Mouse (Mus musculus): ENCODE measurements around the gene Hsd17b12. TPM values are rescaled to one million over a fixed set of nuclear protein-coding genes. Genes with fewer than 3 reads are reported as not detected.

The Hsd17b12 gene
- total RNA-seq, 2 experiments from 2014 or later: 70.0 to 75.3 TPM

DNA sequence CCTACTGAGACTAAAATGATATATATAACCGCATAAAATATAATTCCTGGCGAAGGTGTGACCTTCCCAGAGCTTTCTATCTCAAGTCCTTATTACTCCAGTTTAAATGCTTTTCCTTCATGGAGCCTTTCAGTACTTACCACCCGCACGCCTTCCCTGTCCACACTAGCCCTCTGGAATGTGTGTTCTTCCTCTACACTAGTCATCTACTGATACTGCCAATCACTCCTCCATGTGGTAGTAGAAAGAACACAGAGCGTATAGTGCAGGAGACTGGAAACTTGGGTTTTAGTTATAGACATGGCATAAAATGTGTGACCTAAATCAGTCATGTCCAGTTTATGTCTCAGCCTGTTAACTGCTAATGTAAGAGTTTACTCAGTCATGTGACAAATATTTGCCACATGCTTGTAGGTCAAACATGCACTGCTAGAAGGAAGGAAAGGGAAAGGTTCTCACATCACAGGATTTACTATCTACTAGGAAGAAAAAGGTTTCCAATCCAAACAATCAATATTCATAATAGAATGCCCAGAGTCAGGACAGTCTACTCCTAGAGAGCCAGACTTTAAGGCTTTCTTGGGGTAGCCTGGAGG, 91.1 kb downstream of the Hsd17b12 start:
- no peak for TF ChIP-seq CTCF (IDR thresholded peaks at IDR 0.05)
- DNase-seq (ENCODE audit: extremely low spot score in 1 of 2, low spot score in 2 of 2): no peak
- H3K27ac ChIP-seq: no peak overlapping the region
- H3K4me3 ChIP-seq: no peak overlapping the region
- intact Hi-C loops (cut with DNase I): no loop called here

DNA sequence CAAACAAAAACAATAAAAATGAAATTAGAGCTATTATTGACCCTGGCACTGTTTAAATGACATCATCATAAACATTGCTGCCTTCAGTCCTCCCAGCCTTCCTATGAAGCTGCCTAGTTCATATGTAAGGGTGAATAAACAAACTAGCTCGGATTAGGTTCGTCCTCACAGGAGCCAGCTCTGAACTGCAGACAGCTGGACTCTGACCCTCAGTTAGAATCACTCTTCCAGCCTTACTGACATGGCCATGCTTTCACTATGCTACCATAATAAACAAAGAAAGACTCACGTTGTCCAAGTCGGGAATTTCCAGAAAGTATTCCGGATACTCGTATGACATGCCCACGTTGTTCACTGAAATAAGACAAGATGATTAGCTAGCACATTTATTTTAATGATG, 91.6 kb downstream of the Hsd17b12 start:
- TF ChIP-seq CTCF (IDR thresholded peaks at IDR 0.05): no peak
- no peak for DNase-seq (ENCODE audit: extremely low spot score in 1 of 2, low spot score in 2 of 2)
- Histone ChIP-seq H3K4me3 (no peak overlapping the region), H3K27ac (no peak overlapping the region)
- intact Hi-C loops (cut with DNase I): no loop called here

- DNase-seq (ENCODE audit: extremely low spot score in 1 of 2, low spot score in 2 of 2): no peak
- intact Hi-C loops (cut with DNase I): no loop called here
- no peak overlapping the region for H3K4me3 ChIP-seq
- H3K27ac ChIP-seq: no peak overlapping the region
- TF ChIP-seq CTCF (IDR thresholded peaks at IDR 0.05): no peak
Measured at GRCm38 (mm10) chr2:94062791-94063190, 95.0 kb downstream of the Hsd17b12 start.

DNA sequence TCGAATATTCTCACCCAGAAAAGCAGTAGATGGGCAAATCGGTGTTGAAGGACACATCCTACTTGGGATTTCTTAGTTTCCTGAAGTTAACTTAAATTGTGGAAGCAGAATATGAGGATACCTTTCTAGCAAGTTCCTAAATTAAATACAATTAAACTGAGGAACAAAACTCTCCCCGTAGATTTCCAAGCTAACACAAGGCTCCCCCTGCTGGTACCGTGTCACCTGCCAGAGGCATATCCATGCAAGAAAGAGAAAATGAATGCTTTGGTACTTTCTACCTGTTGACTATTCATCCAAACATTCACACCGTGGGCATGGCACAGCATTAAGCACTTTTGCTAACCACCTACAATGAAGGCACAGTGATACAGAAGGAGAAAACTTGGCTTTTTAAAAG, 98.3 kb downstream of the Hsd17b12 start:
- TF ChIP-seq CTCF (IDR thresholded peaks at IDR 0.05): peak; percentile 60
- intact Hi-C loops (cut with DNase I): loop anchor here (5.0 kb wide), 2 partner anchors 78 to 233 kb away; no protein-coding TSS in a partner anchor
- Histone ChIP-seq H3K27ac (no peak overlapping the region), H3K4me3 (no peak overlapping the region)
- DNase-seq (ENCODE audit: extremely low spot score in 1 of 2, low spot score in 2 of 2): peak in 1 of 2 experiments; percentile 43

DNA sequence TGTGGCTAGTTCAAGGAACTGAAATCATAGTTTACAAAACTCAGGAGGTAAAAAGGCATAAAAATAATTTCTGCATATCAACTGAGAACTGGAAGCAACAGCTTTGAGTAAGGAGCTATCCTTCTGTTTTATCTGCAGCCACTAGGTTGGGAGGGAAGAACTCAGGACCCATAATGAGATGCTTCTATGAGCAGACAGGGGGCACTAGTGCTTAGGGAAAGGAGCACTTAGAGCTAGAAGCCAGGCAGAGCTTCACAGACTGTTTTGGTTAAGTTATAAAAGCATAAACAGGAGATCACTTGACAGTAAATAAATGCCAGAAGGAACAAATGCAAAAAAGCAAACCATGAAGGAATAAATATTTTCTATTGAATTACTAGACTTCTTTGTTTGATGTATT, 103.0 kb downstream of the Hsd17b12 start:
- DNase-seq (ENCODE audit: extremely low spot score in 1 of 2, low spot score in 2 of 2): peak; percentile 25 to 28
- intact Hi-C loops (cut with DNase I): loop anchor here (5.0 kb wide), 2 partner anchors 82 to 237 kb away; no protein-coding TSS in a partner anchor

DNA sequence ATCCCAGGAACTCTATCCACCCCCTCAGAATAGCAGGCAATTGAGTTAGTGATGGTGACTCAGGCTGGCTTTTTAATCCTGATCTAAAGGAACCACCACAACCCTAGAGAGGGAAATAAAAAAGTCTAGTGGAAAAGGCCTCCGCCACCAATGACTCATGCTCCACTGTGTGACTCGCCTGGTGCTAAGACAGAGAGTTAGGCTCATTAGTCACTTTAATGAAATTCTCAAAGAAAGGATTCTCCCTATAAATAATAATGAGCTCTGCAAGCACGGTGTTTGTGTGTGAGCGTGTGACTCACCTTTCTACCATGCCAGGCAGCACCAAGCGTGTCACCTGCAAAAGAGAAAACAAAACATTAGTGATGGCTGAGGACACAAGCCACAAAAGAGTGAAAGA, 105.8 kb downstream of the Hsd17b12 start:
- no peak overlapping the region for H3K4me3 ChIP-seq
- intact Hi-C loops (cut with DNase I): loop anchor here (2.0 kb wide), 1 partner anchor 195 kb away; no protein-coding TSS in a partner anchor
- no peak overlapping the region for H3K27ac ChIP-seq
- peak; percentile 23 to 46 for DNase-seq (ENCODE audit: extremely low spot score in 1 of 2, low spot score in 2 of 2)
- TF ChIP-seq CTCF (IDR thresholded peaks at IDR 0.05): no peak

More for the DNA sequence above, 103.0 kb downstream of the Hsd17b12 start:
- Histone ChIP-seq H3K27ac (no peak overlapping the region), H3K4me3 (no peak overlapping the region)
- peak; percentile 90 for TF ChIP-seq CTCF (IDR thresholded peaks at IDR 0.05)

- no peak for DNase-seq (ENCODE audit: extremely low spot score in 1 of 2, low spot score in 2 of 2)
- no peak overlapping the region for H3K4me3 ChIP-seq
- TF ChIP-seq CTCF (IDR thresholded peaks at IDR 0.05): no peak
- intact Hi-C loops (cut with DNase I): no loop called here
- H3K27ac ChIP-seq: no peak overlapping the region
Measured at GRCm38 (mm10) chr2:94050901-94051300, 106.9 kb downstream of the Hsd17b12 start.

DNA sequence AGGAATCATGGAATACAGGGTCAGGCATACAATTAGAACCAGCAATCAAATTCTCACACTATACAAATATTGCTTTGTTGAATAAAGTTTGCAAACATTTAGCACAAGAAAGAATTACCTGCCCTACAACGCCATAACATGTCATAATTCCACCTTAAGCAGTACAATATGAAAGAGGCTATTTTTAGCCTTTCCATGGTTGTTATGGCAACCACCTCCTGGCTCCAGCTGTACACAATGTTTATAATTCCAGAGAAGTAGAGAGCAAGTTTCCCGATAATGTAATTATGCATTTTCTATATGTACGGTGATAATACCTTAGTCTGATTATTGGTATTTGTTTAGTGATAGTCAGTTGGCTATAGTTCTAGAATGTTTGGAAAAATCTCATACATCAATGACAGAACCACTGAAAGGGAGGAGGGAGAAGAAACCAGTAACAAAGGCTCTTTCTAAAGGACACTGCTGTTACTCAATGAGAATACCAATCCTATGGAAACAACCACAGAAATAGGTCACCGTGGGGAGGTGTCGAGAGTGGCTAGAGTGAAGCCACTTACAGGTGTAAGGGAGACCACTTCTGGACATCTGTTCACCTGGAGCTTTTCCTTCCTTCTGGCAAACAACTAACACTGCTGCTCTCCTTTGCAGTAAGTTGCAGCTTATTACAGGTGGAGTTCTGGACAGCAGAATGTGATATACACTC, 108.1 kb downstream of the Hsd17b12 start:
- Histone ChIP-seq H3K4me3 (no peak overlapping the region), H3K27ac (no peak overlapping the region)
- intact Hi-C loops (cut with DNase I): no loop called here
- no peak for DNase-seq (ENCODE audit: extremely low spot score in 1 of 2, low spot score in 2 of 2)
- TF ChIP-seq CTCF (IDR thresholded peaks at IDR 0.05): no peak

GRCm38 (mm10) chr2:94048733-94049470, 108.9 kb downstream of the Hsd17b12 start:
- TF ChIP-seq CTCF (IDR thresholded peaks at IDR 0.05): no peak
- DNase-seq (ENCODE audit: extremely low spot score in 1 of 2, low spot score in 2 of 2): no peak
- H3K4me3 ChIP-seq: no peak overlapping the region
- H3K27ac ChIP-seq: no peak overlapping the region
- intact Hi-C loops (cut with DNase I): no loop called here

DNA sequence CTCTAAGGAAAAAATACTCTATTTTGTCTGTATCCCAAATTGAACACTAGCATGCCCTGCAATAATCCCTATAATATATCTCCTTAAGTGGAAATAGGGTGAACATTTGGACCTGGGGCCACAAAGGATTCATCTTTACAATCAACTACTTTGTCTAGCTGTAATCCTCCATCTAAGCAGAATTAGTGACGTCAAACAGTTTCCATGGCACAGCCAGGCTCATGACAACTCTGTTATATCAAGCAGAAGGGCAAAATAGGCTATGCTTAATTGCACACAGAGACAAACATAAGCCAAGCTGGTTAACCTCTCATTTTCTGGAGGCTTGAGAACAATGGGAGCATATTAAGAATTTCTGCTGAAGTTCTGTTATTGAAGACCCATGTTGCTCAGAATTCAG, 109.5 kb downstream of the Hsd17b12 start:
- intact Hi-C loops (cut with DNase I): no loop called here
- TF ChIP-seq CTCF (IDR thresholded peaks at IDR 0.05): no peak
- no peak for DNase-seq (ENCODE audit: extremely low spot score in 1 of 2, low spot score in 2 of 2)
- no peak overlapping the region for H3K4me3 ChIP-seq
- no peak overlapping the region for H3K27ac ChIP-seq

GRCm38 (mm10) chr2:94045411-94046090, 112.2 kb downstream of the Hsd17b12 start:
- intact Hi-C loops (cut with DNase I): no loop called here
- no peak overlapping the region for H3K4me3 ChIP-seq
- no peak overlapping the region for H3K27ac ChIP-seq
- DNase-seq (ENCODE audit: extremely low spot score in 1 of 2, low spot score in 2 of 2): no peak
- no peak for TF ChIP-seq CTCF (IDR thresholded peaks at IDR 0.05)

DNA sequence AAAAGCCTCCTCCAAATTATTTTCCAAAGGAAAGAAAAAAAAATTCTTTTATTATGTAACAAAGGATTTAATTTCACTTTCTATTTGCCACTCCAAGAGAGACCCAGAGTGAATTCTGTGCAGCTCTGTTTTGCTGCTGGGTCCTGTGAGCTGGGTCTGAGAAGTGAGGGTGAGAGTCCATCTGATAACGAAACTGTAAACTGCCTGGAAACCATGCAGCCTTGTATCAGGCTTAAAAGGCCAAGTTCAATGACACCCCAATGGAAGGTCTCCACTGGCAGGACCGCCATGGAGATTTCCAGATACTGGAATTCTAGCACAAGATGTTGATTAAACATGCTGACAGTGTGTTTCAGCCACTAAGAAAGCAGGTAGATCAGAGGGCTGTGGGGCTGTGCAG, 113.6 kb downstream of the Hsd17b12 start:
- Histone ChIP-seq H3K27ac (no peak overlapping the region), H3K4me3 (no peak overlapping the region)
- TF ChIP-seq CTCF (IDR thresholded peaks at IDR 0.05): no peak
- intact Hi-C loops (cut with DNase I): no loop called here
- DNase-seq (ENCODE audit: extremely low spot score in 1 of 2, low spot score in 2 of 2): no peak

Measured in left cerebral cortex, adult 2 months (tissue).